Mouse (Mus musculus): ENCODE measurements around the gene Nap1l1.
"Not testable (repeated sequence)": the region's sequence is repeated elsewhere in the genome, so short reads cannot be mapped to it uniquely, and the experiment has no call there.

GRCm38 (mm10) chr10:111446672-111447008 is 26.4 kb upstream of the Nap1l1 start:
- not testable (repeated sequence) for TF ChIP-seq EP300, CTCF (IDR thresholded peaks at IDR 0.05; ENCODE audit: low read depth)
